Mouse (Mus musculus) kidney, adult 2 months (tissue): ENCODE measurements around the gene Smyd1. TPM values are rescaled to one million over a fixed set of nuclear protein-coding genes. Genes with fewer than 3 reads are reported as not detected.

Experiments
- DNase-seq: peaks from one replicate; pipeline ENCODE4 v3.0.0; 2021
- H3K27ac ChIP-seq: fragments of 200-500 bp; 2 replicates; pipeline ENCODE4 v1.5.1; 2012; ENCODE audit warnings: low read depth, low read length, control low read depth, inconsistent platforms; ENCODE audit not compliant: insufficient read depth
- H3K27me3 ChIP-seq: fragments of 200-500 bp; replicated peaks from 2 replicates; pipeline ENCODE4 v1.6.1; 2012; ENCODE audit warnings: mild to moderate bottlenecking, moderate library complexity, low read length, inconsistent platforms; ENCODE audit not compliant: control insufficient read depth, insufficient read depth
- H3K36me3 ChIP-seq: fragments of 200-500 bp; 2 replicates; pipeline ENCODE4 v1.6.1; 2012; ENCODE audit warnings: mild to moderate bottlenecking, moderate library complexity, low read length, inconsistent platforms; ENCODE audit not compliant: control insufficient read depth, insufficient read depth
- H3K4me1 ChIP-seq: fragments of 200-500 bp; 2 replicates; pipeline ENCODE4 v1.6.1; 2011; ENCODE audit warnings: low read length; ENCODE audit not compliant: control insufficient read depth, insufficient read depth
- H3K4me3 ChIP-seq: fragments of 200-500 bp; 2 replicates; pipeline ENCODE4 v1.5.1; 2011; ENCODE audit warnings: mild to moderate bottlenecking, low read depth, low read length, control low read depth; ENCODE audit not compliant: insufficient read depth
- CTCF ChIP-seq: fragments of 200-500 bp; conservative IDR thresholded peaks from 2 replicates; pipeline ENCODE4 v1.5.1; 2011; ENCODE audit warnings: low read depth, mild to moderate bottlenecking, control low read depth, low read length, moderate library complexity, mixed read lengths; ENCODE audit not compliant: insufficient read depth, insufficient read length
- POLR2A ChIP-seq: fragments of 200-500 bp; IDR thresholded peaks from one replicate; pipeline ENCODE4 v1.6.1; 2011; ENCODE audit warnings: low read depth, low read length, control low read depth
- WGBS: fragments of 180-500 bp; shearing (Covaris S2); methylation state at CpG from one replicate; pipeline ENCODE4 v1.1.7; 2018; 5-methylcytosine and 5-hydroxymethylcytosine counted together
- polyA plus RNA-seq: library from polyadenylated mRNA; depleted of rRNA; stranded (reverse); fragments of >200 nt; gene quantifications from 2 replicates; pipeline ENCODE4 v1.2.3, GENCODE M21; 2012

The Smyd1 gene
- polyA plus RNA-seq, 1 experiment, result 2.3 TPM

DNA sequence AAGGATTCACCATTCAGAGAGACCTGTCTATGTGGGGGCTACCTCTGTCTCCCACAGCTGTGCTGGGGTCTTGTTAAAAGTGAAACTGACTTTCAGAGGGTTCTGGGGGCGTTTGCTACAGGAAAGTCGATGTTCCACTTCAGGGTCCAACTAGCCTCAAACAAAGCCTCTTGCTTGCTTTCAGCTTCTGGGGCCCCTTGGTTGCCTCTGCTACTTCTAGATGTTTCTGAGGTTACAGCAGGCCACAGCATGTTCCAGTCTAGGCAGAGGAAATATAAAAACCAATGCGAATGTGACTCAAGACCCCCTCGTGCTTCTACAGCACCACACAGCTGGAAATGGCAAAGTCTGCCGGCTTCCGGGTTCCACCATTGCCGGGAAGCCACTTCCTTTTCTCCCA, 35.5 kb upstream of the Smyd1 start:
- no peak for DNase-seq
- Histone ChIP-seq H3K36me3 (no peaks in the 10 kb centered on the region), H3K27me3 (no peaks in the 10 kb centered on the region), H3K27ac (no peak overlapping the region), H3K4me3 (no peak overlapping the region), H3K4me1 (no peaks in the 10 kb centered on the region)
- TF ChIP-seq CTCF (no peak), POLR2A (no peak)
- 88% methylated on average over 7 of the region's 7 CpGs for WGBS

DNA sequence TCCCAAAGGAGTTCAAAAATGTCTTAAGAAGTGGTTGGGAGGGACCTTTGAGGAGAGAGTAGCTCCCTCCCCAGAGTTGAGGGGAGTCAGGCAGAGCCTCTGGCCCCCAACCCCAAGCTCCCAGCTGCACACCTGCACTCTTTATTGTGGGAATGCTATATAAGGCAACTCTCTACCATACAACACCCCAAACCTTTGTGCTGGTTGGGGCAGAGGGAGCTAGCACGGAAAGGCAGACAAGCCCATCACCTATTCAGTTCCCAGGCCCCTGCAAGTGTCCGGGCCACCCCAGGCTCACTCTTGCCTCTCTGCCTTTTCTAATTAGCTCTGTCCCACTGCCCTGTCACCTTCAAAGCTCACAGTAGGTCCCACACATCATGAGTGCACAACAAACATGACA, 31.7 kb upstream of the Smyd1 start:
- no peak overlapping the region for H3K4me3 ChIP-seq
- no peak for DNase-seq
- no peaks in the 10 kb centered on the region for H3K27me3 ChIP-seq
- TF ChIP-seq CTCF (no peak), POLR2A (no peak)
- H3K27ac ChIP-seq, result no peak overlapping the region
- no peaks in the 10 kb centered on the region for H3K36me3 ChIP-seq
- 81% methylated on average over 2 of the region's 2 CpGs for WGBS
- no peaks in the 10 kb centered on the region for H3K4me1 ChIP-seq

DNA sequence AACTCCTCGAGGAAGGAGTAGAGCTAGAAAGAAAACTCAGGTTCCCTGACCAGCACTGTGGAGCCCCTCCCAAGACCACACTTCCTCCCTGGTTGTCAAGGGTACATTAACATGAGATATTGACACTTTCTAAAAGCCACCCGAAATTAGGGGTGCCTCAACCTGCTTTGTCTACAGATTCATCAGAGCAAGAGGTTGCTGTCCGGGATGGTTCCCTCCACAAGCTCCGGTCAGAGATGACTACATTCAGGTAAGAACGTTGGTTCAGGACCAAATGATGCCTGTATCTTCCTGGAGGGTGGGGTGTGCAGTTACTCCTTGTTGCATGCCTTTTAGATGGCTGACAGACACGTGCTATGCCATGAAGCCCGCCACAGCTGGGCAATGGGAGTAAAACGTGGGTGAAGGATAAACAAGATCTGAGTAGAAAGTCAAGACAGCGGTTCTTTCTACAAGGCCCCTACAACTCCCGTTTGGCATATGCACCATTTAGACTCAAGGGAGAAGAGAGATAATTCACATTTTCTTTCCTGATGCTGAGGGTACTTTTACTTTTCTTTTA, 30.9 kb upstream of the Smyd1 start:
- Histone ChIP-seq H3K27ac (no peak overlapping the region), H3K27me3 (no peaks in the 10 kb centered on the region), H3K4me1 (no peaks in the 10 kb centered on the region), H3K36me3 (no peaks in the 10 kb centered on the region), H3K4me3 (no peak overlapping the region)
- 79% methylated on average over 10 of the region's 10 CpGs for WGBS
- no peak for DNase-seq
- TF ChIP-seq CTCF, result no peak
- TF ChIP-seq POLR2A, result no peak

DNA sequence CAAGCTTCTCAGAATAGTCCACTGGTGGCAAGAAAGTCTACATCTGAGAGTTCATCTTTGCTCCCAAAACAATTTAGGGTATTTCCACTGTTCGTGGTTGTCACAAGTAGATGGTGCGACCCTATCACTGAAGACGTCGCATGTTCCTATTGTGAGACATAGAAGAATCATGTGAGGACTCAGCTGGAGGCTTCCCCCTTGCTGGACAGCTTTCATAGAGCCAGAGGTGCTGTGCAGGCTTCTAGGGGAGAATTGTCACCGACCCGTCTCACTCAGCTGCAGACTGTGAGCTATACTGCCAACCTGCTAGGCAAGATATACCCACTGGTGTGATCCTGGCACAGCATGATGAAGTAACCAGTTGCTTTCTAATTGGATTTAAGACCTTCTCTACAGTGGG, 30.2 kb upstream of the Smyd1 start:
- no peak for DNase-seq
- no peak for TF ChIP-seq POLR2A
- no peak for TF ChIP-seq CTCF
- 93% methylated on average over 6 of the region's 6 CpGs for WGBS
- Histone ChIP-seq H3K27ac (no peak overlapping the region), H3K36me3 (no peaks in the 10 kb centered on the region), H3K4me1 (no peaks in the 10 kb centered on the region), H3K27me3 (no peaks in the 10 kb centered on the region), H3K4me3 (no peak overlapping the region)

DNA sequence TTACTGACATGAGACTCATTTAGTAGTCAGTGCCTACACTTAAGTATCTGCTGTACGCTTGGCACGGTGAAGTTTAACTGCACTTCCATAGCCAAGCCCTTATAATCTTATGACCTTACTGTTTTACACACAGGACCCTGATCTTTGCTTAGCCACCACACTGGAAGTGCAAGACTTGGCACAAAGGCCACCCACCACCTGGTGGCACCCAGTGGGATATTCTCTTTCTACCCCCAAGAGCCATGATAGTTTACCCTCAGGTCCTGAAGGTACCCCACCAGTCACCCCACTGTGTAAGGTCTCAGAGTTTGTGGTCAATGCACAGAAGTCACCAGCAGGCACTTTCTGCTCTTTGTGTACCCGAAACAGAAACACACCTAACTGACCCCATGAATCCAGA, 29.2 kb upstream of the Smyd1 start:
- Histone ChIP-seq H3K4me1 (no peaks in the 10 kb centered on the region), H3K27ac (no peak overlapping the region), H3K4me3 (no peak overlapping the region), H3K27me3 (no peaks in the 10 kb centered on the region), H3K36me3 (no peaks in the 10 kb centered on the region)
- WGBS, result 85% methylated on average over 3 of the region's 3 CpGs
- no peak for DNase-seq
- no peak for TF ChIP-seq POLR2A
- no peak for TF ChIP-seq CTCF

DNA sequence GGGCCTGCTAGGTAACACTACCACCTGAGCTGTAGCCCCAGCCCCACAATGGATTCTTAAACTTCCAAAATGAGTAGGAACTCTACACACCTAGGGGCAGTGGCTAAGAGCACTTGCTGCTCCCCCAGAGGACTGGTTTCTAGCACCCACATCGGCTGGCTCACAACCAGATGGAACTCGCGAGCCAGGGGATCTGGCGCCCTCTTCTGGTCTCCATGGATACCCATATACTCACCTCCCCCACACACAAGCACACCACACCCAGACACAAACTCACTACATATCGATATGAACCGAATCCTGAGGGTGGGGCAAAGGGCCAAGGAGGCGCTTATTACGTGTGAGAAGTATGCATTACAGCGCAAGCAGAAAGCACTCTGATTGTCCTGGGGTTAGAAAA, 26.0 kb upstream of the Smyd1 start:
- Histone ChIP-seq H3K36me3 (no peaks in the 10 kb centered on the region), H3K4me1 (no peaks in the 10 kb centered on the region), H3K4me3 (no peak overlapping the region), H3K27ac (no peak overlapping the region), H3K27me3 (no peaks in the 10 kb centered on the region)
- no peak for DNase-seq
- TF ChIP-seq CTCF, result no peak
- no peak for TF ChIP-seq POLR2A
- 95% methylated on average over 9 of the region's 9 CpGs for WGBS

DNA sequence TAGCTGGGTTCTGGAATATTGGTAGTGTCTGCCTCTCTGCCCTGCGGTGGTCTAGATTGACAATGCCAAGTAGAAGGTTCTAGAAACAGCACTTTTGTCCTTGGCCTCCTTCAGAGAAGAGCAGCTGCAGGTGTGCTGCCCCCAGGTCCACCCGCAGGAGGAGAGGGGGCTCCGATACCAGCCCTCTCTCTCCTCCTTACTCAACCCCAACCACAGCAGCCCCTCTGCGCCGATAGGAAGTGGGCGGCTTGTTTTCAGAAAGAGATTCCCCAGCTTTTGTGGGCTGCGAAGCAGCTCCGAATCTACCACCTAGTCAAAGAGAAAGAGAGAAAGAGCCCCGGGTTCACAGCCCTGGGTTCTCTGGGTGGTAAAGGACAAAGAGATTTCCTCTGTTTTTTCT, 19.1 kb upstream of the Smyd1 start:
- no peak for DNase-seq
- Histone ChIP-seq H3K4me3 (no peak overlapping the region), H3K4me1 (no peaks in the 10 kb centered on the region), H3K27me3 (no peaks in the 10 kb centered on the region), H3K36me3 (no peaks in the 10 kb centered on the region), H3K27ac (no peak overlapping the region)
- 85% methylated on average over 9 of the region's 9 CpGs for WGBS
- TF ChIP-seq CTCF, result no peak
- TF ChIP-seq POLR2A, result no peak
